Mouse (Mus musculus) layer of hippocampus, adult 18-20 months (tissue): ENCODE measurements around the gene Ttc38. TPM values are rescaled to one million over a fixed set of nuclear protein-coding genes. Genes with fewer than 3 reads are reported as not detected.

ENCODE experiments used
- DNase-seq, 2 experiments: peaks; one replicate each; pipeline ENCODE4 v3.0.0; 2022; ENCODE audit warnings: low spot score in 2 of 2
- total RNA-seq, 2 experiments: library from RNA; stranded (reverse); gene quantifications; 2 replicates each; pipeline ENCODE4 v1.2.3; 2021

Gene Ttc38
- total RNA-seq, 2 experiments from 2014 or later: 5.0 to 6.7 TPM

DNA sequence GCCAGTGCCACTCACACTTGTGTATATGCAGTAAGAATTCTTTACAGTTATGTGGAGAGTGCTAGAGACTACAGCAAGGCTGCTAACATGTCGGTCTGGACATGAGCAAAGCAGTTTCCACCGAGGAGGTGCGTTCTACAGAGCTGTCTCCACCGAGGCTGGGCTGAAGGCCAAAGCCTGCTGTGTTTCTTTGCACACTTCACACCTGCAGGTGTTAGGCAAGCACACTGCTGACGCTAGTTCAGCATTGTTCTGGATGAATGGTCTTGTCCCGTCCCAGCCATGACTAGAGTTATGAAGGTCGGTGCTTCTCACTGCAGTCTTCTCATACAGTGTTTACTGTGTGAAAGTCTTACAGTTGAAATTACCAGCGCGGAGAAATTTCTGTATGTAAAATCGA is 59.9 kb downstream of the Ttc38 start:
- no peak for DNase-seq

DNA sequence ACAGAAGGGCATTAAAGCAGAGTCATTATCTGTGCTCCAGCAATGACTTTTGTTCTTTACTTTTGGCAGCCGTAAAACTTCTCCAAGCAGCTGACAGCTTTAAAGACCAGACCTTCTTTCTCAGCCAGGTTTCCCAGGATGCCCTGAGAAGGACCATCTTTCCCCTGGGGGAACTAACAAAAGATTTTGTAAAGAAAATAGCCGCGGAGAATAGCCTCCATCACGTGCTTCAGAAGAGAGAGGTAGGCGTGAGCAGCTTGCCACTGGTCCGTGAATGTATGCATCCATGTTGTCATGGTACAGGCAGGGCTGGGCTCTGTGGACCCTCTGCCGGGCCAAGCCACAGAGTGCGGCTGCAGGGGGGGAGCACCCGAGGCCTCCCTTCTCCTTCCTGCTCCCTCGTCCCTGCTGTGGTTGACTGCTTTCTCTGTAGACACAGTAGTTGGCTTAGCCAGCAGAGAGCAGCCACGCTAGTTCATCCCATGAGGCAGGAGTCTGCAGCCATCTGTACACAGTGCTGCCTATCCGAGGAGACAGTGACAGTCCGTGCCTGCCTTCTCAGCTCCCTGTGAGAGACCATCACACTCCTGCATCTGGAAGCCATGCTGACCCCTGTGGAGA is 60.5 kb downstream of the Ttc38 start:
- no peak for DNase-seq

DNA sequence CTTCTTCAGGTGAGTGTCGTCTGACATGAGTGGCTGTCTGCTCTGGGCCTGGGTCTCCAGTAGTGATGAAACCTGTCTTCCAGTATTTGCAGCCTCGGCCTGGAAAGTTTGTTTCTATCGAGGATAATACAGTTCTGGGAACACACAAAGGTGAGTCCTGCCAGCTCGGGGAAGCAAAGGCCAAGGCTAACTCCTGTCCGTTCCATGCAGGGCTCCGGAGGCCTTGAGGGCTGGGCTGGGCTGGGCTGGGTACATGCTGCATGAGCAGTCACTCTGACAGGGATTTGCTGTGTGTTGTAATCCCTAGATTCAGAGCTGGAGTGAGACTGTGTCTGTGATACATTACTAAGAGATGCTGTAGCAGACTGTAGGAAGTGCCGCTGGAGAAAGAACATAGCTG is 61.8 kb downstream of the Ttc38 start:
- DNase-seq: no peak

DNA sequence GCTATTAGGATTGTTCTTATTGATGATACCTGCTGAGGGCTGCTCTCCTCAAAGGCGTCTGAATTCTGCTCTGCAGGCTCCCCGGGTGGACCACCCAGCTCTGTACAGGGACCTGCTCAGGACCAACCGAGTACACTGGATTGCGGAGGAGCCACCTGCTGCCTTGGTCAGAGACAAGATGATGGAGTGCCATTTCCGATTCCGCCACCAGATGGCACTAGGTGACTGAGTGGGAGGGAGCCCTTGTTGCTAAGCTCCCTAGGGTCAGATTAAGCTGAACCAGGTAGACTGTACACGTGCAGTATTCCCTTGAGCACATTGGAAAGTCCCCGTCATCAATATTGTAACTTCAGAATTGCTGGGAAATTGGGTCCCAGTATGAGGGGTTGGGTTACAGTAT is 64.2 kb downstream of the Ttc38 start:
- DNase-seq: peak; percentile 66 to 78

DNA sequence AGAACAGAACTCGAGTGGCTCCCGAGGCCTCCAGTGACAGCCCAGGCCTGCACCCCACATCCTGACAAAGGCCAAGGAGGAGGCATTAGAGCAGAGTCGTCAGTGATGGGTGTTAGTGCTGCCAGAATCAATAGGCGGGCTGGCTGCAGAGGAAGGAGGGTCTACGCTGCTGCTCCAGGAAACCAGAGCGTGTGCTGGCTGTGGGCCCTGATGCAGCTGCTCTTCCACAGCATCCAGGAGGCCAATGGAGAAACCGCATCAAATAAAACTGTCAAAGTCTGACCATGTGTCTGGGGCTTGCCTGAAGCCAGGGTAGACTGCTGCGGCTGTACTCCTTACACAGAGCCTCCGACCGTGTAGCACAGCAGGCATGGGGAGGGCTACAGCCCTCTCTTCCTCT is 65.0 kb downstream of the Ttc38 start:
- DNase-seq: no peak

DNA sequence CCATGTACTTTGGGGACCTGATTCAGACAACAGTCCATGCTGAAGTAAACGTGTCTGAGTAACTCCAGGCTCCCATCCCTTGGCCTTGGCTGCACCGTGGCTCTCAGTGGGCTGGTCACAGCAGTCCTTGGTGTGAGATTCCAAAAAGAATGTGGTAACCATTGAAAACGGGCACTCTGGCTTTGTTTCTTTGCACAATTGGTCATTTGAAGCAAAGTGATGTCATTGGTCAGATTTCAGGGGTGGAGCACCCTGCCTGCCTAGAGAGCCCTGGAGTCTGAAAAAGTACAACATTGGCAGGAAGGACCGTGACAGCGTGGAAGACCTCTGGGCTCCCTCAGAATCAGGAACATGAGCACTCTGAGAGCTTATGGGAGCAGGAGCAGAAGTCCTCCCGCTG is 67.3 kb downstream of the Ttc38 start:
- no peak for DNase-seq

DNA sequence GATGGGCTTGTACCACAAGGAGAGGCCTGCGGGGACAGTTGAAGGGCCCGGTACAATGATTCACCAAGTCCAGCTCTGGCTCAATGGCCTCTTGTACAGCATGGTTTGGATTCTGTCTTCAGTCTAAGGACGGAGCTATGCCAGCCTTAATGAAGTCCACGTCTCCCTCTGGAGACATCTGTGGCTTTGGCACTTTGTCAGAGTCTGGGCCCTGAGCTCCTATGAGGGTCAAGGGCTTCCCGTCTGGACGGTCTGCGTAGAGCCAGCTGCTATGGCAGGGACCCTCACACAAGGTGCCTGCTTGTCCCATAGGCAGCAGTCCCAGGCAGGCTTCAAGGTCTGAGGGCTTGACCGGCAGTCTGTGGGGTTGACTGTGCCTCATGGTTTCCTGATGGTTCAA is 68.2 kb downstream of the Ttc38 start:
- DNase-seq: no peak

DNA sequence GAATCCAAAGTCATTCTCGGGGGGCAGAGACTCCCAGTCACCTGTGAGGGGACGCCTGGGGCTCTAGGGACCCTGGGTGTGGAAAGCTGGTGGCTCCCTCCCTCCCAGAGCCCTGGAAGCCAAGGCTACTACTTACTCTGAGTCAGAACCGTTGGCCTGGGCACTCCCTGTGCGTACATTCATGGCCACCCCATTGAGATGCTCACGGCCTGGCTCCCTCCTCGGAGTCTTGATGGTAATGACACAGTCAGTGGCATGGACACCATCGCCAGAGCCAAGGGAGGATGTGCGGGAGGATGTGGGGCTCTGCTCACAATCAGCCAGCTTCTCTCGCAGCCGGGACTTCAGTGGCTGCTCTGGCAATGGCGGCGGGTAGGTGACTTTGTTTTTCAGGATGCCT is 68.7 kb downstream of the Ttc38 start:
- DNase-seq: no peak

DNA sequence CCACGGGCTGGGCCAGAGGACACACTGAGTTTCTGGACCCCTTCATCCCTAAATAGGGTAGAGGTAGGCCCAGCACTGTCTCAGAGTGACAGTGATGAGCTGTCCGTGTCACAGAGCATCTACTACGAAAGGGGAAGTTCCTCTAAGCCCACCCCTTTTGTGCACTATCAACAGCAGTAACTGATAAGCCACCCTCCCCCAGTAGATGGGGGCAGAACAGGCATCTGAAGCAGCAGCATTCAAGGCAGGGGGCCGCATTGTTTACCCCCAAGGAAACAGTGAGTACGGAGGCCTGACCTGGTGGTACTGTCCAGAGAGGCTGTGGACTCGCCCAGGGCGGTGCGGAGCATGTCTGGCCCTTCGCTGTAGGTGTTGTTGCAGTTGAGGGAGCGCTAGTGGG is 70.4 kb downstream of the Ttc38 start:
- no peak for DNase-seq

DNA sequence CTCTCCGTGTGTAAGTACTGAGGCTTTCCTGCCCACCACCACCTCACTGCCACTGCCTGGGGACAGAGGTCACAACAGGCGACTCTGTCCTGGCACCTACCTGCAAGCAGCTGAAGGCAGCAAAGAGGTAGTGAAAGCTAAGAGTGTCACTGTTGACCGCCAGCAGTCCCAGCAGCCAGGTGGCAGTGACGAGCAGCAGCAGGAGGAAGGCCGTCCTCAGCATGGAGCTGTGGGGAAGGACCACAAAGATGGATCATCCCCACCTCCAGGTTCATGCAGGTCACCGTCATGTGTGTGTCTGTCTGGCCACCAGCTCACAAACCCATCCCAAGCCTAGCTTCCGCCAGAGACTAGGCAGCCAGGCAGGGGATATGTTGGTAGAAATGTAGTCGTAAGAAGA is 71.7 kb downstream of the Ttc38 start:
- DNase-seq: no peak

Other genes with a start within 250 kb of the Ttc38 start
- gene Wnt7b, start 249.8 kb upstream of the Ttc38 start, total RNA-seq: 10 to 100 TPM; 43.3 to 53.8 TPM
- gene Ppara, start 97.3 kb upstream of the Ttc38 start, total RNA-seq: 1 to 10 TPM; 2.9 to 3.4 TPM
- gene Cdpf1, start 20.6 kb upstream of the Ttc38 start, total RNA-seq: 10 to 100 TPM; 16.5 to 20.0 TPM
- under 1 TPM; 0.62 to 0.63 TPM for gene Pkdrej, start 10.6 kb upstream of the Ttc38 start, total RNA-seq
- under 1 TPM; 0.30 to 0.35 TPM for gene Gtse1, start 27.4 kb downstream of the Ttc38 start, total RNA-seq
- 10 to 100 TPM; 29.1 to 38.0 TPM for gene Trmu, start 47.0 kb downstream of the Ttc38 start, total RNA-seq
- 1 to 10 TPM; 5.6 to 6.3 TPM for gene Celsr1, start 201.5 kb downstream of the Ttc38 start, total RNA-seq
- 10 to 100 TPM; 30.7 to 34.5 TPM for gene Gramd4, start 225.4 kb downstream of the Ttc38 start, total RNA-seq